Mouse (Mus musculus) lung, postnatal 4 days (tissue): Measurements from ENCODE around the gene Rab29.
A peak's percentile ranks its signal among the peaks of the same experiment; 100 is the strongest.
"Not testable (repeated sequence)": the region's sequence is repeated elsewhere in the genome, so short reads cannot be mapped to it uniquely, and the experiment has no call there.

Experiments
- DNase-seq, 2 experiments: peaks; one replicate each; pipeline ENCODE4 v3.0.0; 2021

Rab29 gene

DNA sequence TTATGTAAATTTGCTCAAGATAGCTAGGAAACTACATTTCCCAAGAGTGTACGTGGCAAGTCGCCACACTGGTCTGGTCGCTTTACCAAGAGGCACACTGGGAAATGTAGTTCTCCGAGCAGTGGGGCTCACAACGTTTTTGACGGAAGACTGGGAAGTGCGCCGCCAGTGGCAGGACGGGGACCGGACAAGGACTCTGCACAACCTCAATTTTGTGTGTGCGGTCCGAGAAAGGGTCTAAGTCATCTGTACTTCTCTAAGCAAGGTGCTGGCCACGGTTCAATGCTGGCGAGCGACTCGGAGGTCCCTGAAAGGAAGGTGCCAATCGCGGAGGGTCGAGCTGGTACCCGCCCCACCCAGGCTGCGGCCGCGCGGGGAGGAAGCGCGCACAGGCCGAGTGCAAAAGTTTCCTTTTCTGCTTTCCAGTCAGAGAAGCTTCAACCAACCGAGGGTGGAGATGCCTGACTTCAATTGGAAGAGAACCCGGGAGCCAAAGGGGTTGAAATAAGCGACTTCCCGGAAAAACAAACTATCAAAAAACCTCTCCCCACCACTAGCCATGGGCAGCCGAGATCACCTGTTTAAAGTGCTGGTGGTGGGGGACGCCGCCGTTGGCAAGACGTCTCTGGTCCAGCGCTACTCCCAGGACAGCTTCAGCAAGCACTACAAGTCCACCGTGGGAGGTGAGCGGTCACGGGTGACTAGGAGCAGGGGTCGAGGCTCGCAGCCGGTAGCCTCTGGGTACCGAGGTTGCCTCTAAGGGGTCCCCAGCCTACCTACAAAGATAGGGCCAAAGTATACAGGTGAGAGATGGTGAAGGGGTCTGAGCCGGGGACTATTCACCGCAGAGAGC is at the start of gene Rab29:
Gene Rab29, plus strand, starts transcription at position 132 of the 853 bp plus-strand sequence.
- peak; percentile 92 to 93 for DNase-seq

GRCm38 (mm10) chr1:131820353-131820752 is 46.7 kb upstream of the Rab29 start:
- DNase-seq = not testable (repeated sequence)

DNA sequence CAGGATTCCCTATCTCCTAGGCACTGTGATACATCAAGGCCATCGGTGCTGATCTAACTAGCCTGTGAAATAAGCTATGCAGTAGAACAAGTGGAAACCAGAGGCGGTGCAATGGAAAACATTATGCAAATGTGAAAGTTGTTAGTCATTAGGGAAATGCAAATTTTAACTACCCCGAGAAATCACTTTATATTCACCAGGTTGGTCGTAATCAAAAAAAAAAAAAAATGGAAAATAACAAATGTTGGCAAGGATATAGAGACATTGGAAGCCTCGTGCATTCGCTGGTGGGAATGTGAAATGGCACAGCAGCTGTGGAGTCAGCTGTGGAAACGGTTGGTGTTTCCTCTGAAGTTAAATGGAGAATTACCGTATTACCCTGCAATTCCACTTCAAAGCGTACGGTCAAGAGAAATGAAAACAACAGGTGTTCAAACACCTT is 46.1 kb upstream of the Rab29 start:
- DNase-seq = no peak

DNA sequence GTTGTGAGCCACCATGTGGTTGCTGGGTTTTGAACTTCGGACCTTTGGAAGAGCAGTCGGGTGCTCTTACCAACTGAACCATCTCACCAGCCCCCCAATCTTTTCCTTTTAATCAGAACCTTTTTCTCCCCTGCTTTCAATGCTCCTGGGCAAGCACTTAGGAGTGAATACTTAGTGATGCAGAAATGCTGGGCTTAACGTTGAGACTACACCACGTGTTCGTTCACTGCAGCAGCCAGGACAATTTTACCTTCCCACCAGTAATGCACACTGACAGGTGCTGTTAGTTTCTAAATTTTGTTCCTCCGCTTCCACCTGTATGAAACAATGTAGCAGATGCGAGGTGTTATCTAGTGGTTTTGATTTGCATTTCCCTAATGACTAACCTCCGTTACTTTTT is 44.7 kb upstream of the Rab29 start:
- DNase-seq = no peak

DNA sequence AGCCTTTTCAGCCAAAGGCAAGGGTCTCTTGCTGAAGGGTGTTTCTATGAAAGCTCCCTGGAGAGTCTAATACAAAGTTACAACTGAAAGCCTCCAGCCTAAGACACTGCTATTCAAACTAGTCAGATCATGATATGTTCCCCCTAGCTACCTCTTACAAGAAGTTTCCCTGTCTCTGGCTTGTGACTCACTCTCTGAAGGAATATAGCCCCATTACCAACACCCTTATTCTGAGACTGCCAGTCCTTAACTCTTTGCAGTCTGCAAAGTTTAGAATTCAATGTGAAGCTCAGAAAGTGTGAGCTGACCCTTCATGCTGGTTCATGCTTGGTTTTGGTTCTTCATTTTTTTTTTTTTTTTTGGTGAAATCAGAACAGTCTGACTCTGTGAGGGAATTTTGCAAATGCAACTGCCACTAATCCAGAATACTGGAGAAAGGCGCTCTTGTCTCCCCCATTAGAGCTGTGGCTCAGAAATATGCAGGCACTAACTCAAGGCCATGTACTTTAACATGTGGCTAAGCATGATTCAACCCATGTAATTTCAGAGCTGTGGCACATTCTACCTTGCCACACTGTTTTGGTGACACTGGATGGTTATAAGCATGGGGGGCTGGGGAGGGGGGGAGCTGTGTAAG is 44.0 kb upstream of the Rab29 start:
- DNase-seq = no peak

DNA sequence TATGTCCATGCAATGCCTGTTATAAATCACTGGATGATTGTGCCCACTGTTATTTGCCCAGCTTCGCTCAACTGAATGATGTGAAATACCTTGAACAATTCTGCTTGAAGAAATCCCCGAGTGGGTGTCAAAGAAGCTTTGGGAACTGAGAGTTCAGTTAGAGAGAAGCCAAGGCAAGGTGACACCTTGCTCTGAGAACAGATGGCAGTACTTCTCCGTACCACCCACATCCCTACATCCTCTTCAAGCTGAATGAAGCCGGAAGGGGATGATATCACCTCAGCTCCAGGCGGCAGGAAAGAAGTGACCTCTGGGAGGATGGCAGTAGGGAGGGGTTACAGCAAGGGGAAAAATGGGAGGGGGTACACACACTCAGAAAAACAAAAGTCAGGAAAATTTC is 43.5 kb upstream of the Rab29 start:
- no peak for DNase-seq

DNA sequence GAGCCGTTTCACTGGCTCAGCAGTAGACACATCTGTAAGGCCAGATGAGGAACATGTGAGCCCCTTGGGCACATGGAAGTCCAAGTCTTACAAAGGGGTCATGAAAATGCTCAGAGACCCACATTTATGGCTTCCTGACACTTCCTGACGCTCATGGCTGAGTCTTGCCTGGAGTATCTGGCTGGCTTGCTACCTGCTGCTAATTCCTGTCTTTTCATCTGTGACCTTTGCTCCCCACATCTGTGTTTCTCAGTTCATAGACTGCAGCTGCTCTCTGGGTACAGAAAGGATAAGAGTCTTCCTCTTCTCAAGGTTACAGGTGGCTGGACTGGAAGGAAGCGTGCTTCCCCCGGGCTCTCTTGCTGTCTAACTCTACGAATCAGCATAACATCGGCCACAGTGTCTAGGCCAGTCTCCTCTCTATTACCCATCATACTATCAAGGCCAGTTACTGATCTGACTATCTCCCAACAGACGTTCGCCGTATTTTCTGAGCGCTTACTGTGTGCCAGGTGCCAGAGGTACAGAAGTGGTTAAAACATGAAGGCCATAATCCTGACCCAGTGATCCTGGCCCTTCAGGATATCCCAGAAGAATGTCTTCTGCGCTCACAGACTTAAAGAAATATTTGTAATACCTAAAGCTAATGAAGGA is 42.4 kb upstream of the Rab29 start:
- DNase-seq = no peak

DNA sequence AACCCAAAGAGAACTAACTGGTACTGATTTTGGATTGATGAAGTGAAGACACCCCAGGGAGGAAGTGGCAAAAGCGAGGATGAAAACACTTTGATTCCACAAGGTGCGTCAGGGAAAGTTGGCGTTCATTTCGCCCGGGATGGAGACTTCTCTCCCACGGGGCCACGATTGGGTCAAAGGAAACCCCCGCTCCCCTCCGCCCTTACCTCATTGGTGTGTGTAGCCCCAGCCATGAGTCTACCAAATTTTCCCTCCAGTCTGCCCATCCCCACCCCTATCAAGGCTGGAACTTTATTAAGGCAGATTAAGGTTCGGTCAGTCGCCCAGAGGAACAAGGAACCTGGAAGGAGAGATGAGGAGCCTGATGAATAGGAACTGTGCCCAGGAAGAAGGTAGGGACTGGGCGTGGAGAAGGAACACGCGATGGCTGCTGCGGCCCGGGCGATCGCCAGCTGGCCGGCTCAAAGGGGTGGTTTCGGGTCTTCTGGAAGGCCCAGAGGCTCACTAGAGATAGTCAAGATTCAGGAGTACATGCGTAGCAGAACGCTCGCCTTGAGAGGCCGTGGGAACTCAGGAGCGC is 39.7 kb upstream of the Rab29 start, which contains the start of gene Slc41a1:
Gene Slc41a1, plus strand, starts transcription at position 287 of the 580 bp plus-strand sequence.
- no peak for DNase-seq

GRCm38 (mm10) chr1:131827787-131828258 is 39.2 kb upstream of the Rab29 start:
- DNase-seq = peak; percentile 94 to 97

GRCm38 (mm10) chr1:131828297-131829126 is 38.5 kb upstream of the Rab29 start:
- DNase-seq = no peak

- no peak for DNase-seq
Measured at GRCm38 (mm10) chr1:131829279-131829678, 37.7 kb upstream of the Rab29 start.

DNA sequence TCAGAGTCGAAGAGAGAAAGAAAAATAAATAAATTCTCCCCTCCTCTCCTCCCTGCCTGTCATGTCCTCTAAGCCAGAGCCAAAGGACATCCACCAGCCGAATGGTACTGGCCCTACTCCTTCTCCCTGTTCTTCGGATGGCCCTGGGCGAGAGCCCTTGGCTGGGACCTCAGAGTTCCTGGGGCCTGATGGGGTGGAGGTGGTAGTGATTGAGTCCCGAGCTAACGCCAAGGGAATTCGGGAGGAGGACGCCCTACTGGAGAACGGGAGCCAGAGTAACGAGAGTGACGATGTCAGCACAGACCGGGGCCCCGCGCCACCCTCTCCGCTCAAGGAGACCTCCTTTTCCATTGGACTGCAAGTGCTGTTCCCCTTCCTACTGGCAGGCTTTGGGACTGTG is 36.5 kb upstream of the Rab29 start:
- DNase-seq = no peak

DNA sequence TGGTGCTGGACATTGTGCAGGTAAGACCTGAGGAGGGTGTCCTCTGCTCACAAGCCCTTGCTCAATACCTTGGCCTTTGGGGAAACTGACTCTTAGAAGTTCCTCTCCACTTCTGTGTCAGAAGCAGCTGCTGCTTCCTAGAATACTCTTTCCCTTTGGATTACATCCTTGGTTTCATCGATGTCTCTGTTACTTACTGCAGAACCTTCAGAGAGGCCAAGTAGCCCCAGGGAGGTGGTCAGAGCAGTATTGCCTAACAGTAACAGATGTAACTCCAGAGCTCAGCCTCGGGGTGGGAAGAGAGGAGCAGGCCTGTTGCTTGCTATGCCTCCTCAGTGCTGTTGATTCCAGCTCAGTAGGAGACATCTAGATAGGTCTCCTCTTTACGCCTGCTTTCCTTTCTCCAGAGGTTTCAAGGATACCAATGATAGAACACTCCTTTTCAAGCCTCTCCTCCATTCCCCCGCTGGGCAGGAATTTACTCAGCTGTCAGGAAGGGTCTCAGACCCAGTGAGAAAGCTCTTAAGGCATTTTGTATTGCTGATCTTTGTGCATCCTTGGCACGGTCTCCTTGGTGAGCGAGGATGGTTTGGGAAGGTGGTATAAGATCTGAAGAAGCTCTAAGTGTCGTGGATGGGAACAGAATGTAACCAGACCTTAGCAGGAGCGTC is 35.9 kb upstream of the Rab29 start:
- no peak for DNase-seq

DNA sequence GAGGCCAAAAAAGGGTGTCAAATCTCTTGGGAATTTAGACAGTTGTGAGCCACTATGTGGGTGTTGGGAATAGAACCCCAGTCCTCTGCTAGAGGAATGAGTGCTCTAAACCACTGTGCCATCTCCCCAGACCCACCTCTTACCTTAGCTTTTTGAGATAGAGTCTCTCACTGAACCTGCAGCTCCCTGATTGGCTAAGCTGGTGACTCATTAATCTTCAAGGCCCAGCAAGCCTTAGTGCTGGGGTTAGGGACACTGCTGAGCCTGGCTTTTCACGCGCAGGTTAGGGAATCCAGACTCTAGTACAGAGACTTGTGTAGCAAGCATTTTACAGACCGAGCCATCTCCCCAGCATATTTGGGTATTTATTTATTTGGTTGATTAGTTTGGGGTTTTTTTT is 30.0 kb upstream of the Rab29 start:
- no peak for DNase-seq

DNA sequence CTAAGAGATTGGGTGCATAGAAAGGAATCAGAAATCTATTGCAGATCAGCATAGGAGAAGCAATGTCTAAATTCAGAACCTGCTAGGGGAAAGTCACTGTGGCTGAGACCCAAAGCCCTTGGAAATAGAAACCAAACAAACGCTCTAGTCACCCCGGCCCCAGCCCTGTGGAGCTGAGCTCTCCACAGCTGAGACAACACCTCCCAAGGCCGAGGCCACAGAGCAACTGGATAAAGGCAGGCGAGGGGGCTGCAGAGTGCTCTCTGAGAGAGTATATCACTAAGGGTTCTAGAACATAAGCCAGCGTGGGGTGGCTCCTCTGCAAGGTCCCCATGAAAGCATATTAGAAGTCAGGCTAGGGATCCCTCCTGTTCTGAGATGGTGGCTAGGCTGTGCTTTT is 28.5 kb upstream of the Rab29 start:
- DNase-seq = no peak

- DNase-seq = no peak
Measured at GRCm38 (mm10) chr1:131839279-131839678, 27.7 kb upstream of the Rab29 start.

- DNase-seq = no peak
Measured at GRCm38 (mm10) chr1:131842221-131842620, 24.8 kb upstream of the Rab29 start.

GRCm38 (mm10) chr1:131843758-131844157 is 23.3 kb upstream of the Rab29 start:
- DNase-seq = no peak

- no peak for DNase-seq
Measured at GRCm38 (mm10) chr1:131844883-131845282, 22.1 kb upstream of the Rab29 start.

GRCm38 (mm10) chr1:131846255-131846654 is 20.8 kb upstream of the Rab29 start:
- peak; percentile 46 to 63 for DNase-seq

- no peak for DNase-seq
Measured at GRCm38 (mm10) chr1:131861811-131862210, 5.2 kb upstream of the Rab29 start.

DNA sequence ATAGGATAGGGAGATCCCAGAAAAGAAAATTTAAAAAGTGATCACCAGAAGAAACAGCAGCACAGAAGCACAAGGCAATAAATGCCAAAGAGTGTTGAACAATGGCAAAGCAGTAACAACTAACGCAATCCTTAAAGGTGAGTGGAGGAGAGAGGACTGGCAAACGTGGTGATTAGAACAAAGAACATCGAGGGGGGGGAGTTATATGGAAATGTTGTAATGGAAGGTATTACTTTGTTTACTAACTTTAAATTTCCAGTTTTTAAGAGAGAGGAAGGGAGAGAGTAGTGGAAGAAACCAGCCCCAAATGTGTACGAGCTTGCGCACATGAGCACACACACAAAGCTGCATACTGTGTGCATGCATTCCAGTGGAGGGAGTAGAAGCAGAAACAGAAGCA is 1.4 kb upstream of the Rab29 start:
- no peak for DNase-seq
